ENCODE assay signal across 8 mouse cellular contexts in genomic region chr19:15800856-15801706, GRCm38 (mm10).
DNase-seq lines count a peak whose midpoint lies in the region; ATAC-seq and TF ChIP-seq lines count a peak whose summit lies in the region.

No protein-coding gene starts in this region.

- H3K4me3 ChIP-seq in forebrain, embryonic 11.5 days (ENCODE audit: low read depth, low read length) = peak overlapping the region; percentile 9; the same call in 1 of the 2 replicates
- H3K4me3 ChIP-seq in heart, postnatal 0 days (ENCODE audit: low read depth, low read length) = peak overlapping the region; percentile 32

- WGBS in forebrain, embryonic 11.5 days = 11% methylated on average over 16 of the region's 16 CpGs
- WGBS in heart, postnatal 0 days = 24% methylated on average over 16 of the region's 16 CpGs

- ATAC-seq in forebrain, embryonic 11.5 days (replicated peaks; ENCODE audit: low FRiP score) = peak; percentile 70
- no peak for ATAC-seq in heart, postnatal 0 days (ENCODE audit: insufficient read depth, low read depth)
- ATAC-seq in granulocyte monocyte progenitor cell, adult 5-6 weeks (replicated peaks; ENCODE audit: poor library complexity, severe bottlenecking) = no peak

- peak overlapping the region; percentile 30 for H3K9ac ChIP-seq in forebrain, embryonic 11.5 days (ENCODE audit: low read length)
- H3K9ac ChIP-seq in heart, postnatal 0 days (replicated peaks; ENCODE audit: low read depth, low read length) = peak overlapping the region; percentile 28; the same call in 1 of the 2 replicates

- DNase-seq in B cell, adult 2 months = peak; percentile 15 to 20
- peak; percentile 95 for DNase-seq in brain, embryonic 14.5 days (ENCODE audit: low read depth)
- DNase-seq in forebrain, embryonic 11.5 days (ENCODE audit: low spot score) = peak; percentile 79
- DNase-seq in heart, postnatal 0 days (ENCODE audit: low spot score) = peak; percentile 13
- peak; percentile 73 for DNase-seq in left cerebral cortex, adult 11 months (ENCODE audit: low spot score)
- DNase-seq in lung, postnatal 14 days = peak; percentile 17
- DNase-seq in right cerebral cortex, postnatal 25 days = peak; percentile 77

- H3K27ac ChIP-seq in forebrain, embryonic 11.5 days (ENCODE audit: low read depth, low read length) = peak overlapping the region; percentile 81
- H3K27ac ChIP-seq in heart, postnatal 0 days (ENCODE audit: low read depth) = no peak overlapping the region

- no peaks in the 10 kb centered on the region for H3K36me3 ChIP-seq in forebrain, embryonic 11.5 days (ENCODE audit: control insufficient read depth, insufficient read depth, low read length)
- H3K36me3 ChIP-seq in heart, postnatal 0 days (replicated peaks; ENCODE audit: control insufficient read depth, insufficient read depth, low read length) = no peaks in the 10 kb centered on the region

- peaks cover 24% of the 10 kb centered on the region for H3K27me3 ChIP-seq in forebrain, embryonic 11.5 days (ENCODE audit: control insufficient read depth, insufficient read depth, low read length)
- H3K27me3 ChIP-seq in heart, postnatal 0 days (ENCODE audit: control insufficient read depth, insufficient read depth, low read length) = no peaks in the 10 kb centered on the region; the same call in 1 of the 2 replicates

- no peaks in the 10 kb centered on the region for H3K9me3 ChIP-seq in forebrain, embryonic 11.5 days (ENCODE audit: control insufficient read depth, low read length)
- H3K9me3 ChIP-seq in heart, postnatal 0 days (replicated peaks; ENCODE audit: control insufficient read depth, low read length) = no peaks in the 10 kb centered on the region

- peaks cover 9% of the 10 kb centered on the region; the same call in 1 of the 2 replicates for H3K4me1 ChIP-seq in forebrain, embryonic 11.5 days (replicated peaks; ENCODE audit: control insufficient read depth, insufficient read depth, low read length)
- H3K4me1 ChIP-seq in heart, postnatal 0 days (ENCODE audit: control insufficient read depth, insufficient read depth) = no peaks in the 10 kb centered on the region

- no peak for TF ChIP-seq POLR2A in brain, embryonic 14.5 days (IDR thresholded peaks at IDR 0.05; ENCODE audit: borderline replicate concordance, extremely low read depth, insufficient read depth, insufficient read length, poor library complexity, severe bottlenecking)

- H3K4me2 ChIP-seq in forebrain, embryonic 11.5 days (ENCODE audit: low read depth, low read length, severe bottlenecking) = peak overlapping the region; percentile 41
- peak overlapping the region; percentile 62 for H3K4me2 ChIP-seq in heart, postnatal 0 days (ENCODE audit: low read depth, low read length)

- no peak for TF ChIP-seq CTCF in brain, embryonic 14.5 days (IDR thresholded peaks at IDR 0.05; ENCODE audit: borderline replicate concordance, extremely low read depth, insufficient read depth, insufficient read length)
- TF ChIP-seq CTCF in heart, postnatal 0 days (IDR thresholded peaks at IDR 0.05; ENCODE audit: low read depth) = no peak

- TF ChIP-seq EP300 in heart, postnatal 0 days (IDR thresholded peaks at IDR 0.05; ENCODE audit: low read depth) = no peak

Comparison
In these comparisons a context has a peak if more than half of its experiments do, and no peak if none do; other contexts are left out.
1. DNase-seq: peak in every context shown above with its lines; median percentile 95 in brain, embryonic 14.5 days; 79 in forebrain, embryonic 11.5 days; 77 in right cerebral cortex, postnatal 25 days; 73 in left cerebral cortex, adult 11 months; 18 in B cell, adult 2 months; 17 in lung, postnatal 14 days; 13 in heart, postnatal 0 days.